Mouse (Mus musculus): ENCODE results near the gene Gm47969.

Gene Gm47969

DNA sequence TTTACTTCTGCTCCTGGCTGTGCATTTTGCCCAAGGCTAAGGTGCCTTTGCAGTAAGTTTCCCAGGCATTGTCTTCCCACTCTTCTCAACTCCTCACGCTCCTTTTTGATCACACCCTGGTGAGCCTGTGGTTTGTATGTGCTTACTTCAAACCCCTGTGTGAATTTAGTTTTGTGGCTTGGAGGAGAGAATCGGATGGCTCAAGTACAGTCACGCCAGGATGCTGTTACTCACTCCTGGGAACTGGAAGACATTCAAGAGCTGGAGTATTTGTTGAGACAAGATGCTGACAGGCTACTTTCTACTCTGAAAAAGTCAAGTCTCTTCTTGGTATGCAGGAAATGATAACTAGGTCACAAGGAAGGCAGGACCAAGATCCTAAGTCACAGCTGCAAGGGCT is 46.5 kb downstream of the Gm47969 start:
- no peak for TF ChIP-seq POU5F1 (IDR thresholded peaks at IDR 0.05; ENCODE audit: borderline replicate concordance, low read length)
- no peak for TF ChIP-seq CTCF (conservative IDR thresholded peaks at IDR 0.05; ENCODE audit: low read length)
- no peak for TF ChIP-seq NANOG (IDR thresholded peaks at IDR 0.05; ENCODE audit: borderline replicate concordance, low read length)
- Histone ChIP-seq H3K36me3 (ENCODE audit: insufficient read depth, low read length) (no peaks in the 10 kb centered on the region), H3K27me3 (ENCODE audit: insufficient read depth, low read length) (no peaks in the 10 kb centered on the region), H3K9me3 (ENCODE audit: low read length) (no peaks in the 10 kb centered on the region), H3K4me3 (replicated peaks; ENCODE audit: low read length) (no peak overlapping the region), H3K4me1 (replicated peaks; ENCODE audit: low read depth, low read length) (no peaks in the 10 kb centered on the region)

All from E14TG2a.4 (cell line).